Mouse (Mus musculus): ENCODE results near the gene Cd3g.

Gene Cd3g

GRCm38 (mm10) chr9:44980242-44980641, at the start of gene Cd3g:
TSS of gene Cd3g (minus strand) at chr9:44980431.
- peak; percentile 43 for DNase-seq

GRCm38 (mm10) chr9:45027376-45027775, 47.1 kb upstream of the Cd3g start:
- no peak for DNase-seq

- DNase-seq = no peak
These were observed 44.0 kb upstream of the Cd3g start for GRCm38 (mm10) chr9:45024187-45024586.

GRCm38 (mm10) chr9:45023638-45024037, 43.4 kb upstream of the Cd3g start:
- DNase-seq = no peak

- DNase-seq = peak; percentile 20
These were observed 42.6 kb upstream of the Cd3g start for GRCm38 (mm10) chr9:45022800-45023199.

- DNase-seq = no peak
These were observed 37.8 kb upstream of the Cd3g start for GRCm38 (mm10) chr9:45018031-45018430.

- DNase-seq = no peak
These were observed 35.6 kb upstream of the Cd3g start for GRCm38 (mm10) chr9:45015841-45016240.

- no peak for DNase-seq
These were observed 34.6 kb upstream of the Cd3g start for GRCm38 (mm10) chr9:45014879-45015278.

GRCm38 (mm10) chr9:45011291-45011690, 31.1 kb upstream of the Cd3g start:
- no peak for DNase-seq

GRCm38 (mm10) chr9:45010461-45010860, 30.2 kb upstream of the Cd3g start:
- no peak for DNase-seq

- DNase-seq = no peak
These were observed 29.2 kb upstream of the Cd3g start, which contains the start of gene Cd3e for GRCm38 (mm10) chr9:45009180-45010078. TSS of gene Cd3e (minus strand) at chr9:45009627.

GRCm38 (mm10) chr9:45008342-45008741, 28.1 kb upstream of the Cd3g start:
- no peak for DNase-seq

GRCm38 (mm10) chr9:45007404-45007803, 27.2 kb upstream of the Cd3g start:
- no peak for DNase-seq

GRCm38 (mm10) chr9:45000249-45000648, 20.0 kb upstream of the Cd3g start:
- no peak for DNase-seq

GRCm38 (mm10) chr9:44999776-45000175, 19.5 kb upstream of the Cd3g start:
- DNase-seq = no peak

GRCm38 (mm10) chr9:44999171-44999570, 18.9 kb upstream of the Cd3g start:
- DNase-seq = no peak

GRCm38 (mm10) chr9:44998138-44998537, 17.9 kb upstream of the Cd3g start:
- DNase-seq = no peak

- no peak for DNase-seq
These were observed 16.4 kb upstream of the Cd3g start for GRCm38 (mm10) chr9:44996590-44996989.

- no peak for DNase-seq
These were observed 14.7 kb upstream of the Cd3g start for GRCm38 (mm10) chr9:44994962-44995361.

GRCm38 (mm10) chr9:44993268-44993667, 13.0 kb upstream of the Cd3g start:
- DNase-seq = no peak

- no peak for DNase-seq
These were observed 12.0 kb upstream of the Cd3g start for GRCm38 (mm10) chr9:44992271-44992670.

- no peak for DNase-seq
These were observed 11.6 kb upstream of the Cd3g start for GRCm38 (mm10) chr9:44991821-44992220.

- DNase-seq = no peak
These were observed 6.7 kb upstream of the Cd3g start for GRCm38 (mm10) chr9:44986976-44987375.

GRCm38 (mm10) chr9:44986242-44986781, 6.1 kb upstream of the Cd3g start:
- peak; percentile 51 for DNase-seq
